Mouse (Mus musculus) mature B cell (primary cell): ENCODE measurements at regions not wholly inside any gene's neighbourhood (a gene's known extent, or its start where the extent isn't known, plus 50 kb on each side); places are given as distances from the start of the nearest gene placed in this dataset.

Experiments used
- in situ Hi-C: fragments of 300-500 bp; cut with MboI; formaldehyde crosslinking; loops from 2 replicates; pipeline ENCODE4 v1.14.3; 2019

- in situ Hi-C loops: no loop called here
Measured at GRCm38 (mm10) chr8:34385806-34386439, 274.4 kb upstream of the Gm10131 start.

- in situ Hi-C loops: no loop called here
Measured at GRCm38 (mm10) chr8:34380615-34381014, 269.1 kb upstream of the Gm10131 start.

- in situ Hi-C loops: no loop called here
Measured at GRCm38 (mm10) chr8:34377154-34377553, 265.6 kb upstream of the Gm10131 start.

- in situ Hi-C loops: no loop called here
Measured at GRCm38 (mm10) chr8:34374242-34374641, 262.7 kb upstream of the Gm10131 start.

GRCm38 (mm10) chr8:34372666-34372980 is 261.1 kb upstream of the Gm10131 start:
- in situ Hi-C loops: no loop called here

GRCm38 (mm10) chr8:34371973-34372665 is 260.6 kb upstream of the Gm10131 start:
- in situ Hi-C loops: no loop called here

GRCm38 (mm10) chr8:34371391-34371790 is 259.9 kb upstream of the Gm10131 start:
- in situ Hi-C loops: no loop called here

- in situ Hi-C loops: no loop called here
Measured at GRCm38 (mm10) chr8:34368556-34368955, 257.0 kb upstream of the Gm10131 start.

- in situ Hi-C loops: no loop called here
Measured at GRCm38 (mm10) chr8:34364446-34365035, 253.0 kb upstream of the Gm10131 start.

GRCm38 (mm10) chr8:34363679-34364078 is 252.1 kb upstream of the Gm10131 start:
- in situ Hi-C loops: no loop called here

GRCm38 (mm10) chr8:34363131-34363530 is 251.6 kb upstream of the Gm10131 start:
- in situ Hi-C loops: no loop called here

- in situ Hi-C loops: no loop called here
Measured at GRCm38 (mm10) chr8:34361377-34361776, 249.8 kb upstream of the Gm10131 start.

GRCm38 (mm10) chr8:34359776-34360175 is 248.2 kb upstream of the Gm10131 start:
- in situ Hi-C loops: no loop called here

GRCm38 (mm10) chr8:34355059-34355458 is 243.5 kb upstream of the Gm10131 start:
- in situ Hi-C loops: no loop called here

- in situ Hi-C loops: no loop called here
Measured at GRCm38 (mm10) chr8:34353140-34353855, 241.8 kb upstream of the Gm10131 start.

GRCm38 (mm10) chr8:34334851-34335250 is 223.3 kb upstream of the Gm10131 start:
- in situ Hi-C loops: no loop called here

- in situ Hi-C loops: no loop called here
Measured at GRCm38 (mm10) chr8:34331673-34332072, 220.1 kb upstream of the Gm10131 start.

- in situ Hi-C loops: no loop called here
Measured at GRCm38 (mm10) chr8:34326614-34326965, 215.1 kb upstream of the Gm10131 start.

GRCm38 (mm10) chr8:34325841-34326613 is 214.5 kb upstream of the Gm10131 start:
- in situ Hi-C loops: no loop called here

GRCm38 (mm10) chr8:34320158-34320587 is 208.6 kb upstream of the Gm10131 start:
- in situ Hi-C loops: no loop called here

GRCm38 (mm10) chr8:34319719-34320118 is 208.2 kb upstream of the Gm10131 start:
- in situ Hi-C loops: no loop called here

GRCm38 (mm10) chr8:34315233-34315632 is 203.7 kb upstream of the Gm10131 start:
- in situ Hi-C loops: no loop called here
